Mouse (Mus musculus) central nervous system, embryonic 11.5 days (tissue): ENCODE measurements around the gene Erg. TPM values are rescaled to one million over a fixed set of nuclear protein-coding genes. Genes with fewer than 3 reads are reported as not detected.

ENCODE experiments used
- polyA plus RNA-seq: library from polyadenylated mRNA; depleted of rRNA; stranded (reverse); fragments of >200 nt; gene quantifications from 2 replicates; pipeline ENCODE4 v1.2.3, GENCODE M21; 2012; rRNA removed

The Erg gene
- 5.2 and 9.2 TPM in 2 replicates for polyA plus RNA-seq

GRCm38 (mm10) chr16:95586311-95586602 lies at the start of gene Erg:
Gene Erg (minus strand): TSS chr16:95586593.

Other genes starting within 250 kb of the Erg start
- 10.3 and 27.3 TPM in 2 replicates for gene Ets2, start 115.5 kb upstream of the Erg start, polyA plus RNA-seq